Mouse (Mus musculus) embryo, embryonic 11.5 days (tissue): ENCODE measurements at regions not wholly inside any gene's neighbourhood (a gene's known extent, or its start where the extent isn't known, plus 50 kb on each side); places are given as distances from the start of the nearest gene placed in this dataset.

ENCODE experiments used
- DNase-seq: peaks from one replicate; pipeline ENCODE4 v3.0.0-alpha.2; 2012; ENCODE audit warnings: low read depth, low spot score

GRCm38 (mm10) chr7:71648314-71648713 lies 297.0 kb upstream of the Gm10295 start:
- DNase-seq: no peak

DNA sequence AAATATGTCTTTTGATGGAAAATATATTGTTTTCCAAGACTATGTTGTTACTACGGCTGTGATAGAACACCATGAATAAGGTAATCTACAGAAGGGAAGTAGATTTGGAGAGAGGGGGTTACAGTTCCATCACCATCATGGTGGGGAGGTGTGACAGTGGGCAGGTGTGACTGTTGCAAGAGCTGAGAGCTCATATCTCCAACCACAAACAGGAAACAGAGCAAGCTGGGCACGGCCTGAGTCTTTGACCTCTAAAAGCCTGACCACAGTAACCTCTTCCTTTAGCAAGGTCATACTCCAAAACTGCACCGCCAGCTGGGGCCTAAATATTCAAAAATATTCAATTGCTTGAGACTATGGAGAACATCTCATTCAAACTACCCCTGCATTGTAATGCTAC lies 295.7 kb upstream of the Gm10295 start:
- DNase-seq: no peak

DNA sequence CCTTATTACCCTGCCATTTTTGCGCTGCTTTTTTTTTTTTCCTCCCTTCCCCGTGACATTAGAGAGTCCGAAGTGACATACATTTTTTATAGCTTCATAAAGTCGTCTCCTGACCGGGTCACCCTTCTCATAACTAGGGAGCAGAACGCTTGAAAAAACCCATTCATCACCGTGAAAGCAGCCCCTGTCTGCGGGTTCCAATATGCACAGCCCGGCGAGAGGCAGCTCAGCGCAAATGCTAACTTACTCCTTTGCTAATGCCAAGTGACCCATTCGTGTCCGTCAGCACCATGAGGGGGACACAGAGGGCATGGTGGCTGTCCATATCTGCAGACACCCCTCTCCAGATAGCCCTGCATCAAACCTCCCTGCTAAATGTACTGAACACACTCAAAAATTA lies 271.8 kb upstream of the Gm10295 start:
- DNase-seq: no peak

DNA sequence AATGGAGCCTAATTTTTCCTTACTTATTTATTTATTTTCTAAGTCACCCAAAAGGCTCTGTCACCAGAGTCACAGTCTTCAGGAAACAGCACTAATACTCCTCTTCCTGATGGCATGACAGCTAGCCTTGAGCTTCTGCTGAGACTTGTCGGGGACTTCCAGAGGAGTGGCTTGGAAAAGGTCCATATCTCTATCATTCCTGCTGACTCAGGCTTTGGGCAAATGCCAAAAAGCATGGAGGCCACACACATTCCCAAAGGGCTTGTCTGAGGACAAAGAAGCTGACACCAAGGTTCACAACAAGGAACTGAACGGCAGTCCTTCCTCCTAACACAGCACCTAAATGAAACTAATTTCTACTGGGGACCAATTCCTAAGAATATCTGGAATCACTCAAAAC lies 251.9 kb upstream of the Gm10295 start:
- DNase-seq: no peak

DNA sequence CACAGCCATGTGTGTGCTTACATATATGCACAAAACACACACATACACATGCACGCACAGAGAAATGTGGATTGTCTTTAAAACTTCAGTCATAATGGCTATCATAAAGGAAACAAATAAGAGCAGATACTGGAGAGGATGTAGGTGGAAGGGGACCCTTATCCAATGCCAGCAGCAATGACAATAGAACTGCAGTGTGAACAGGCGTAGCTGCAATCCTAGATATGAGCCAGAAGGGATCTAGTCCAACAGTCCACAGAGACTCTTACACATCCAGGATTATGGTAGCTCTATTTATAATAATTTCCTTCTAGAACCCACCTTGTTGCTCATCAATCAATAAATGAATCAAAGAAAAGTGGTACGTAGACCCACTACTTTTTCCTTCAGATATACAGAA lies 245.5 kb upstream of the Gm10295 start:
- no peak for DNase-seq

DNA sequence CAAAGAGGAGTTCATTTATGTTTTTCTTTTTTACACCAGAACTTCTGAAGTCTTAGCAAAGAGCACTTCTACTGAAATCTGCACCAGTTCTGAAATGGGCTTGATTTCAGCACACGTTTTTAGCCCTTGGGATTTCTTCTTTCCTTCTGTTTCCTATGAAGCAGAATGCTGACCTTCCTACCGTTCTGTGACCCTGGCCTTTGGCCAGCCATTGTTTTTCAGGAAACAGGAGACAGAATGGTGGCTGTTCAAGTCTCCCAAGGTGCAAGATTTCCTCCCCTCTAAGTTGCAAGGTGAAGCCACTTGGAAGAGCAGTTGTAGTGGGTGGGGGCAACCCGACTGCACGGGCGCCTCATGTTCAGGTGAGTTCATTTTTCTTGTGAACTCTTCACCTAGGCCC lies 236.3 kb upstream of the Gm10295 start:
- no peak for DNase-seq

GRCm38 (mm10) chr7:71583443-71584055 lies 232.3 kb upstream of the Gm10295 start:
- no peak for DNase-seq

- DNase-seq: peak; percentile 50
Observed at GRCm38 (mm10) chr7:71581746-71582145, 230.5 kb upstream of the Gm10295 start.

DNA sequence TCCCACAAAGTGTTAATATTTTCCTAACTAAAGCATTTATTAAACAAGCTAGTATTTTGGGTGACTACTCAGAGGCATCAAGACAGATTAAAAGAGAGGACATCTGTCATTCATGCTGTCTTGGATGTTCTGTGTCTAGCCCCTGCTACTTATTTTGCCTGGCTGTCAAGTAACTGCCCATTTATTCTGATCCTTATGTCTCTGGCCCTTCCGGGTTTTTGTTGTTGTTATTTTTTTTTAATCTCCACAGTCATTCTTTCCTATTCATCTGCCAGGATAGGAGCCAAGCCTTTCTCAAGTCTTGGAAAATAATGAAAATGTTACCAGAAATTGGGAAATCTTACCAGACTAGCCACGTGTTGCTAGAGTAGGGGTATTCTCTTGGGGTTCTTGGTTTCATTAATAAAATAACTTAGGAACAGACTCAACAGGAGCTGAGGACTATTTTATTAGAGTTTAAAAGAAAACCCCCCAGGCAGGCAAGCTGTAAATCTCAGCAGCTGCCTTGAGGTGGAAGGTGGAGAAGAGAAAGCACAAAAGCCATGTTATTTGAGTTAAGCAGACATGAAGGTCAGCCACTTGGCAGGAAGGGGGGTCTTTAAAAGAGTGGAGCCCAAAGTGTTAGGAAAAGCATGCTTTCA lies 209.1 kb upstream of the Gm10295 start:
- no peak for DNase-seq

DNA sequence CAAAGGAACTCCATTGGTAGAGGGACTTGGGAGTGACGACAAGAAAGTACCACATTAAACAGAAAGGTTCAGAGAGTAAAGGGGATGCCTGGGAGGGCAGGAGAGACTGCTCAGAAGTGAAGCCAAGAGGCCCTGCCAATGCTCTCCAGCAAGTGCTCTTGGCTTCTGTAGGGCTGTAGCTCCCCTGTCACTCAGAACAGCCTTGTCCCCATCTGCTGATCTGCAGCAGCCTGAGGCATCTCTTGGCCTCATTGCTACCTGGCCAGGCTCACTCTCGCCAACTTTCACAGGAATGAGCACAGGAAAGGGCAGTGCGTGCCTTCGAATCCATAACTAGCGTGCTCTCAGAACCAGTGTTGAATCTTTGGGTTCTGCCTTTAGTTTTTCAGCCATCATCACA lies 205.2 kb upstream of the Gm10295 start:
- no peak for DNase-seq

DNA sequence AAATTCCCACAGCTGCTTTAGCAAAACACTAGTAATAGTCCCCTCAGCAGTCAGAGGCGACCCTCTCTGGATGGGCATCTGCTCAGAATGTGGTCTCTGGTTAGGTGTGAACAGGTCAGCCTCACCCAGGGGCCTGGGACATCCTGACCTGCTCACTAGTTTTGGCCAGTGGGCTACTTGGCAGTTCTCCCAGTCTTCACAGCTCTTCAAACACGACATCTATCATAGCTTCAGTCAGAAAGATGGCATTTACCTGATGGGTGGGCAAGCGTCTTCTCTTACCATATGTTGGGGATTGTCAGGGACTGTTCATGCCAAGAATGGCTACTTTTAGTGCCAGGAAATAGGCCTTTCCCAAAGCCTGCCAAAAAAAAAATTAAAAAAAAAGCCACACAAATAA lies 204.2 kb upstream of the Gm10295 start:
- DNase-seq: no peak

- no peak for DNase-seq
Observed at GRCm38 (mm10) chr7:71546606-71547213, 195.4 kb upstream of the Gm10295 start.

DNA sequence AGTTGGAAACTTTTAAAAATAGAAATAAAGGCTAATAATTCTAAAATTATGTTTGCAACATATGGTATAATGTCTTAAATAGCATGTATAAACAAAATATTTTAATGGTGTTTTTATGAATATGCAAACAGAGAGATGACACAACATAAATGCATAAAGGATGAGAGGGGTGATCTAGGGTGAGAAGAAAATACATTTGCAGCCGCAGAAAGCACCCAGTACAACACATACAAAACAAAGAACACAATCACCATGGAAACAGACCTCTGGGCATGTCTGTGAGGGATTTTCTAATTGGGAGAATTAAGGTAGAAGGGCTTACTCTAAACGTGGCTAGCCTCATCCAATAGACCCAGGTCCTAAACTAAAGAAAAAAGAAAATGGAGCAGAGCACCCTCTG lies 190.2 kb upstream of the Gm10295 start:
- DNase-seq: no peak

GRCm38 (mm10) chr7:71533109-71533508 lies 181.8 kb upstream of the Gm10295 start:
- DNase-seq: peak; percentile 43

DNA sequence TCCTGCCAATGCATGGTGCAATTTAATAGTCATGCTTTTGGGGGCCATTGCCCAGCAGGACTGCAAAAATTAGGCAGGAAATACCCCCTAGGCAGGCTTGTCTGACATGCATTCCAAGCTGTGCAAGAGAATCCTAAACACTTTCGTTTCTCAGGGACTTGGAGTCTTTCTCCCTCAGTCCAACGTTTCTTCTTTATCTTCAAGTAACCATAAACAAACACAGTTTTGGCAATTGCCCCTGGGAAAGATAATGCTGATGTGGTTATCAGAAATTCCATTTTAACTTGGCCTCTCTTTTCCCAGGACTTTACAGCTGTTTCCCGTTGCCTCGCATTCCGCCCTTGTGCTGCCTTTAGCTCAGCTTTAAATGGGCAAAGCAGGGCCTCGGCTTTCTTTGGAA lies 180.2 kb upstream of the Gm10295 start:
- DNase-seq: no peak

GRCm38 (mm10) chr7:71530922-71531321 lies 179.6 kb upstream of the Gm10295 start:
- no peak for DNase-seq

GRCm38 (mm10) chr7:71526152-71526551 lies 174.9 kb upstream of the Gm10295 start:
- DNase-seq: no peak

DNA sequence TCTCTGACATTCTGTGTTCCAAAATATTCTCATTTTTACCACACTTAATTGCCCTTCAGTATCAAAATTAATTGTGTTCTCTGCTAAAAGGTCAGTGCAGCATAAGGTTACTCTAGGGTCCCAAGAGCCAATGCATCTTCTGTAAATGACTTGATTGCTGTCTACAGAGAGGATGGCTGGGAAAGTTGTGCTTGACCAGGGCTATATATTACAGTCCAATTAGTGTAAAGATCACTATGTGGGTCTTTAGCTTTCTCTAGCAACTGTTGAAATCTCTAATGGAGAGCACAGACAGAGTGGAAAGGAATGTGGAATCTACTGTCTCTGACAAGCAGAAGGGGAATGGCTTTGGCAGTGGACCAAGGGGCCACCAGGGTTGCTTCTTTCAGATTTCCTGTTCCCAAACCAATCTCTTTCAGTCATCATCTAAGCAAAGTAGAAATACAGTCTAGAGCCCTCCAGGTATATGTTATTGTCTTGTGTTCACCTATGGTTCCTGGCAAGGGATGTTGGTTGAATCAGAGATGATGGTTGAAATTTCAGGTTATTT lies 173.4 kb upstream of the Gm10295 start:
- no peak for DNase-seq

GRCm38 (mm10) chr7:71524119-71524518 lies 172.8 kb upstream of the Gm10295 start:
- no peak for DNase-seq

- DNase-seq: no peak
Observed at GRCm38 (mm10) chr7:71507379-71507778, 156.1 kb upstream of the Gm10295 start.

GRCm38 (mm10) chr7:71500719-71501118 lies 149.4 kb upstream of the Gm10295 start:
- no peak for DNase-seq

DNA sequence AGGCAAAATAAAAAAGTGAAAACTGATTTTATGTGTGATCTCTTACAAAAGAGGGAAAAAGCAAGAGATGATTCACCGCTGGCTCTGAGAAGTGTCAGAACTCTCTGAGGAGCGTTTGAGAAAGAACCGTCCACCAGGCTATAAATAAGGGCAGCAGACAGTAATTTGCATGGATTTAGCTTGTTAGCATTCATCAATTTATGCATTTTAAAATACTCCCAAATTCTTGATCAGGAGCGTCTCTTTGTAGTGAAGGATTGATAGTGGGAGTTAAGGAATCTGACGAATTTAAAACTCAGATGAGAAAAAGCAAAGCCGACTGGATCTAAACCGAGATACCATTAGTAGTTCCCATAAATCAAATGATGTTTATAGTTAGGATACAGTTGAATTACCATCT lies 146.8 kb upstream of the Gm10295 start:
- no peak for DNase-seq

- DNase-seq: no peak
Observed at GRCm38 (mm10) chr7:71491128-71491527, 139.8 kb upstream of the Gm10295 start.
